Mouse (Mus musculus) erythroblast, adult 5-6 weeks (primary cell): ENCODE measurements around the gene Prr23a3. TPM values are rescaled to one million over a fixed set of nuclear protein-coding genes. Genes with fewer than 3 reads are reported as not detected.

Source experiments
- ATAC-seq: replicated peaks from 2 replicates; pipeline ENCODE4 v1.8.0; 2016; ENCODE audit warnings: moderate number of reproducible peaks, mild to moderate bottlenecking, moderate TSS enrichment, inconsistent platforms; ENCODE audit not compliant: poor library complexity, low FRiP score, severe bottlenecking
- total RNA-seq, 2 experiments: library from RNA; stranded (forward) in 1 of 2; stranded (reverse) in 1 of 2; fragments of 150-400 nt in 1 of 2; fragments of 200-764, 138-1000 nt in 1 of 2; gene quantifications; 2 replicates each; pipeline versions ENCODE4 v1.2.3 to v1.2.4; 2015 to 2017; ENCODE audit warnings: low replicate concordance in 2 of 2

Gene Prr23a3
- not detected in 2 replicates for total RNA-seq (2015; ENCODE audit: low replicate concordance)
- not detected in 2 replicates for total RNA-seq (2017; ENCODE audit: low replicate concordance)

DNA sequence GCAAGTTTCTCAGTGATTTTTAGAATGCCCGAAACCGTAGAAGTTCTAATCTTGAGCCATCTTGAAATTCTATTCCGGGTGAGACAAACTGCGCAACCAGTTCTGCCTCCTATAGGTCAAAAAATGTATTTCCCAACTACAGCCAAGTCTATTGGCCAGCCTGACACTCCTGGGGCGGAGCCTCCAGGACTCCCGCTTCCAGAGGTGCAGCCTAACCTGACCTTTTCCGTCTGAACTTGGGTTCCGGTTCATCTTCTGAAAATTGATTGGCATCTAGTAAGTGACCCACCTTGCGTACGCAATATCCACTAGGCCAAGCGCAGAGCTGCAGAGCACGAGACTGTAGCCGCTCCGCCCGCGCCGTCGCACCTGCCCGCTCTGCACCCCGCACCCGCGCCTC lies at the start of gene Prr23a3:
TSS of gene Prr23a3 (plus strand) at position 197 of the 400 bp plus-strand sequence.
- no peak for ATAC-seq

DNA sequence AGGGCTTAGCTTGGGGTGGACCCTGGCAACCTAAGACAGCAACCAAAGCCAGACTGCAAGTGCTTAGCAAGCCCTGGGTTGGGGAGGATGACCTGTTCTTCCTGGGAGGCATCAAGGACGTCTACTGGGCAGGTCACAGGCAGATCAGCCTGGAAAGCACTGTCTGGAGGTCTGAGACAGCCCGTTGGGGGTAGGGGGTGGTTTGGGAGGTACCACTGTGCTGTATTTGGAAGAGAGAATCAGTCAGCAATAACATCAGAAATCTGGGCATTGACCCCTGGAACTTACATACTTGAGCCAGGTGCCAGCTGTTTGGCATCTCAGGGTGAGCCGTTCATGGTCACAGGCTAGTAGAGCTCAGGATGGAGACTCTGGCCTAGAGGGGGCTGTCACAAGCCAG lies 48.5 kb upstream of the Prr23a3 start:
- no peak for ATAC-seq

DNA sequence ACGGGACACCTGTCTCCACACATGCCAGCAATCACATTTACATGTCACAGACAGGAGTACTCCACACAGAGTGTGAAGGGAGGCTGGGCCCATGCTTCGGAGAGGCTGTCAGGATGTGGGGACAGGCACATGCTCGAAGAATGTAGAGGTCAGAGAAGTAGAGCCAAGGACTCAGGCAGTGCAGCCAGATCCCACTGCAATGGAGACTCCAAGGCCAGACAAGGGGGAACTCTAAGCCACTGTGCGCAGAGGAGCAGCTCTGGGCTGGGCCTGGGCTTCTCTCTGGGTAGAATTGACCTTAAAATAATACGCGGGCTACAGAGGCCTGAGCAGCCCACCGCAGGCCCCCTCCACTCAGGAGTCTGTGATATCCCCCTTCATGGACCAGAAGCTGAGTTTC lies 47.0 kb upstream of the Prr23a3 start:
- ATAC-seq: no peak

DNA sequence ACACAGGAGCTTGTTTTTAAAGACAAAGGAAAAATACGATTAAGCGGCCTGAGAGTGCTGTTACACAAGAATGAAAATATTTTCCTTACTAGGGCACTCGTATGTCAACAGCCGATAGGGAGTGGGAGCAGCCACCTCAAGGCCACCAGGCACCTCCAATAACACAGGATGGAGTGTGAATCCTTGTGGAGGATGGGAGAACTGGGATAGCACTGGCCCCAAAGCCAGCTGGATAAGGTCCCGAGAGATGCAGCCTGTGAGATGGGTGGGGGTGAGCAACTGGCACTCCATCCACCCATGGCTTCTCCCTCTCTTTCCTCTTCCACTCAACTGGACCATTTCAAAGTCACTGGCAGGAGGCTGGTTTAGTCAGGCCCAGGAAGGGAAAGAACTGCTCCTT lies 45.6 kb upstream of the Prr23a3 start:
- no peak for ATAC-seq

DNA sequence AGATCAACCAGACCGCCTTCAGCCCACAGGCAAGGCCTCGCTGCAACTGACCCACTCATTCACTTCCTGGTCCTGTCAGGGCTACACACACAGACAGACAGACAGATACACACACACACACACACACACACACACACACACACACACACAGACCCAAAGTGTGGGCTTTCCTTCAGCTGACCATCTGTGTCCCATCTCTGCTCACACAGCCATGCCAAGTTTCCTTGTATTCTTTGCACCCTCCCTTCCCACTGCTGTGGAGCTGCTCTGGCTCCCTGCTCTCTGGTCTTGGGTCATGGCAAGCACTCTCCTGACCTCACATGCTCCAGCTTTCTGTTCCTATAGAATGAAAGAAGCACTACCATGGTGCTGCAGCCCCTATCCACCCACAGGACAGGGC lies 45.1 kb upstream of the Prr23a3 start:
- no peak for ATAC-seq

DNA sequence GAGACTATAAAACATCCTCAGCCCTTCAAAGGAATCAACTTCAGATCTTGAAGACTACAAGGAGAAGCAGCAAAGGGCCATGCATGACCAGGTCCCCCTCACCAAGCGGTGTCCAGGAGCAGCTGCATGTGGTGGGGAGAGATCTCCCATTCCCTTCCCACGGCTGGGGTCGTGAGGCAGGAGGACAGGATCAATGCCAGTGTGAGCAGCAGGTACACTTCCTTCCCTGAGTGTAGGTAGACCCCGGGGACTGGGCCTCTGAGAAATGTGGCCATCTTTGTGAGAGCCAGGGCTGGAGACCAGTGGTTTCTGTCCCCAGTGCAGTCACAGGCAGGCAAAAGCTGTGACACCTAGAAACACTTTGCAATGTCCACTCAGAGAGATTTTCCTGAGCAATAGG lies 44.1 kb upstream of the Prr23a3 start:
- no peak for ATAC-seq

DNA sequence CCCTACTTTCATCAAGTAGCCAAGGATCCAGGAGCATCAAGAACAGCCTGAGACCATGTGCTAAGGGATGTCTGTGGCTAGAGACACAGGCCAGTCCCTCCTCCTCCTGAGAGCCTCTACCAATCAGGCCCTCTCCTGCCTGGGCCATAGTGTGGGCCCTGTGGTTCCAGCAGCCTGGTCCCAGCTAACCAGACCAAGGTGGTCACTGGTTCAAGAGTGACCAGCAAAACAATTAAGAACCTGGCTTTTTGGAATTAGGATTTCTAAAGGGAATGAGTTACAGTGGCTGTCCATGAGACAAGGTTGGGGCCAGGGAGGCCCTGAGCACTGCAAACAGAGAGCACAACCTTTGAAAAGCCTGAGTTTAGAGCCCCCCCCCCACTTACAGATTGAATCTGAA lies 43.5 kb upstream of the Prr23a3 start:
- no peak for ATAC-seq

DNA sequence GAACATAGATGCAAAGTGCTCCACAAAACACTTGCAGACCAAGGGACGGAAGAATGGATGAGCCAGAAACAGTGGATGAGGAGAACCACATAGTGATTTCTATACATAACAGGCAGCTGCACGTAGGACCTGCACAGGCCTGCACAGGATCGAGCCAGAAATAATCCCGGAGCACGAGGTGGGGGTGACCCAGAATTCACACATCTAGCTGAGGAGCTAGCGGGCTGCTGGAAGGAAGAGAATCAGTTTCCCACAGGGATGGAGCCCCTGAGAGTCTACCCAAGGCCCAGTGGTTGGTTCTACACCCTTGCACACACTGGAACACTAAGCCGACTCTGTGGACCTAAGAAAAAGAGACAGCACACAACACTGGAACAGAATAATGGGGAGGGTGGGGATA lies 40.8 kb upstream of the Prr23a3 start:
- no peak for ATAC-seq

DNA sequence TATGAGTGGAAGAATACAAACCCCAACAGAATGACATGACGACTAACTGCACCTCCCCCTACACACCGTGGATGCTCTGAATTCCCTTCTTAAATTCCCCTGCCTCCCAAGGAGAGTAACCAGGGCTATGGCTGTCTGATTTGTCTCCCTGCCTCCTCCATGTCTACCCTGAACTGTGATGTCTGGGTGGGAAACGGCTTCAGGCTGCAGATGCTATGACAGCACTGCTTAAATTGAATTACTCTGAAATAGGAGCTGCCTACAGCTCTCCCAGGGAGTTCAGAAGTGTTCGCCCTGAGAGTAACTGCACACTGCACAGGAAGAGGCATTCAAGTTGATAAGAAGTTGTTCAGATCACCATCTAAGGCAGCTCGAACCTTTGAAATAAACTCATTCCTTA lies 35.1 kb upstream of the Prr23a3 start:
- no peak for ATAC-seq

DNA sequence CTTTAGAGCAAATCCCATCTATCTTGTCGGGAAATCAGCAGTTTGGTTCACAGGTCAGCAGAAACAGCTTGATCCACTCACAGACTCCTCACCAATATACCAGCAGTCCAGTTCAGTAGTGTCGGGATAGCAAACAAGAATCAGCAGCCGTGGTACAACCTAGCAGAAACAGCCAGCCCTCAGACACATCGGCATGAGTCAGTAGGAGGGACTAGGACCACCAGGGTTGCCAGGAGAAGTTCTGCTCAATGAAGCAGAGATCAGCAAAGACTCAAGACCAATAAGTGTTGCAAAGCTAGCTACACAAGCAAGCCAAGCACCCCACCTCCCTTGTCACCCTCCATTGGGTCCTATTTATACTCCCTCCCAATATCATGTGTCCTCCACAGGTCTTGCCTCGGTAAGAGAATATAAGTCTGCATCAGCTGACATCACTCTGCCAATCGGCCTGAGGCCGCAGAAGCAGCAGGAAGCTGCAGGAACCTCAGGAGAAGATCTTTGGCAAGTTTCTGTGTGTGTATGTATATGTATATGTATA lies 27.0 kb upstream of the Prr23a3 start:
- no peak for ATAC-seq

DNA sequence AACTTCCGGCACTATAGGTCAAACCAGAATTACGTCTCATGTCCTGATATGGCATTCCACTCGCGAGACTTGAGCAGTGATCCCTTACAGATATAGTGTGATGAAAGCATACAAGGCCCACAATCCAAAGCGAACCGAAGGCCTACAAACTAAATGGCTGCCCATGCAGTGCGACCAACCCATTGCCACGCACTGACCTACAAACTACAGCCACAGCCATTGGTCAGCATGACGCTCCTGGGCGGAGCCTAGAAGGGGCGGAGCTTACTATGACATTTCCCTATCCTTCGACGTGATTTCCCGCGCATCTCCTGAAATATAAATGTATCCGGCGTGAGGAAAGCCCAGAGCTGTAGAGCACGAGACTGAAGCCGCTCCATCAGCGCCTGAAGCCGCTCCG lies 22.4 kb upstream of the Prr23a3 start, which contains the start of gene Prr23a1:
TSS of gene Prr23a1 (plus strand) at position 387 of the 400 bp plus-strand sequence.
- no peak for ATAC-seq

DNA sequence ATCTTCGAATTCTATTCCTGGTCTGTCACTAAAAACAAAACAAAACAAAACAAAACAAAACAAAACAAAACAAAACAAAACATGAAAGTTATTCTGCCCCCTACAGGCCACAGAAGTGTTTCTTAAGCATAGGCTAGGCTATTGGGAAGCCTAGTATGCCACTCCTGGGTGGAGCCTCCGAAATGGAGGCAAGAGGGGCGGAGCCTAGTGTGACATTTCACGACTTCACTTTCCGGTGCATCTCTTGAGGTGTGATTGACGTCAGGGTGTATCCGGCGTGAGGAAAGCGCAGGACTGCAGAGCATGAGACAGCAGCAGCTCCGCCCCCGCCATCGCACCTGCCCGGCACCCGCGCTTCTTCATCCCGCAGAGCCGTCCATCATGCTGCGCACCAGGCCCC lies 8.4 kb upstream of the Prr23a3 start, which contains the start of gene Prr23a2:
TSS of gene Prr23a2 (plus strand) at position 285 of the 400 bp plus-strand sequence.
- ATAC-seq: no peak

DNA sequence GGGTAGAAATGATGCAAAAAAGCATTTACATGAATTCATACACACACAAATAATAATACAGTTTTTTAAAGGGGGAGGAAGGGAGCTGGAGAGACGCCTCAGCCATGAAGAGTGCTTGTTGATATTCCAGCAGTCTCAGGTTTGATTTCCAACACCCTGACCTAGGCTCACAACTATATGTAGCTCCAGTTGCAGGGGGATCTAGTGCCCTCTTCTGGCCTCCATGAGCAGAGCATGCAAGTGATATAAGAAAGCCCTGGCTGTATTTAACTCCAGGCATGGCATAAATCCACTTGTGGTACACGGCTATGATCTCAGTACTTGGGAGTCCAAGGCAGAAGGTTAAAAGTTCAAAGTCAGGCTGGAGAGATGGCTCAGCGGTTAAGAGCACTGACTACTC lies 1.1 kb upstream of the Prr23a3 start:
- ATAC-seq: no peak

DNA sequence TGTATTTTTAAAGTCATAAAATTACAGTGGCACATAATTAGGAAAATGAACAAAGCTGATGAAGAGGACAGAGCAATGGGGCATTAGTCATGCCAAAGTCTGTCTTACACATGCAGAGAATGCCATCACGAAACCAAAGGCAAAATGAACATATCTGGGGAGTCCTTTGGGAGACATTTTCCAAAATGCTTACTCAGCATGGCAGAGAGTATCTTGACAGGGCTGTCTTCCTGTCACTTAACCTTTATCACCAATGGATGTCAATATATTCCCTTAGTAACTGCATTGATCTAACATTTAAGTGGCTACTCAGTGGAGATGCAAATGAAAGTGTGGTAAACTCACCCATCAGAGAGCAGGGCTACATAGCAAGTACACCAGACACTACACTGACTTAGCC lies 36.9 kb downstream of the Prr23a3 start:
- no peak for ATAC-seq

DNA sequence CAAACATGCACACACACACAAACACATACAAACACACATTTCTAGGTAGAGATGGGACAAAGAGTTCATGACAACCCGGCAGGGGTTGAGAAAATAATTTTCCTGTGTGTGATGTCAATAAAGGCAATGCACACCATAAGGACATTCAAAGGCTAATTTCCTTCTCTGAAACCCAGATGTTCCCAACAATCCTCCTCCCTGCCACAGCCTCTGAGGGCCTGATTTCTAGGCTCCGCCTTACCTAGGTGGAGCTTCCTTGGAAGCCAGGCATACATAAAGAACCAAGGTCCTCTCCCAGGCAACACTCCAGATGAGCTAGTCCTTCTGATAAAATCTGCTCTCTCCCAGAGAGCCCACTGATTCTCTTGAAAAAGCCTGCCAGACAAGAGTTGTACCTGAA lies 38.3 kb downstream of the Prr23a3 start, which contains the start of gene 7420426K07Rik:
TSS of gene 7420426K07Rik (plus strand) at position 301 of the 400 bp plus-strand sequence.
- no peak for ATAC-seq

Other genes with a start within 250 kb of the Prr23a3 start
- not detected in 2 replicates for gene Prr23a1, start 22.3 kb upstream of the Prr23a3 start, total RNA-seq (2015; ENCODE audit: low replicate concordance)
- gene Prr23a1, start 22.3 kb upstream of the Prr23a3 start, total RNA-seq (2017; ENCODE audit: low replicate concordance): not detected in 2 replicates
- gene Prr23a2, start 8.3 kb upstream of the Prr23a3 start, total RNA-seq (2015; ENCODE audit: low replicate concordance): not detected in 2 replicates
- not detected in 2 replicates for gene Prr23a2, start 8.3 kb upstream of the Prr23a3 start, total RNA-seq (2017; ENCODE audit: low replicate concordance)
- not detected in 2 replicates for gene 7420426K07Rik, start 38.4 kb downstream of the Prr23a3 start, total RNA-seq (2015; ENCODE audit: low replicate concordance)
- not detected in 2 replicates for gene 7420426K07Rik, start 38.4 kb downstream of the Prr23a3 start, total RNA-seq (2017; ENCODE audit: low replicate concordance)
- not detected in 2 replicates for gene Foxl2, start 90.5 kb downstream of the Prr23a3 start, total RNA-seq (2015; ENCODE audit: low replicate concordance)
- not detected in 2 replicates for gene Foxl2, start 90.5 kb downstream of the Prr23a3 start, total RNA-seq (2017; ENCODE audit: low replicate concordance)
- 2.9 and 6.5 TPM in 2 replicates for gene Faim, start 121.6 kb downstream of the Prr23a3 start, total RNA-seq (2015; ENCODE audit: low replicate concordance)
- 13.3 and 25.0 TPM in 2 replicates for gene Faim, start 121.6 kb downstream of the Prr23a3 start, total RNA-seq (2017; ENCODE audit: low replicate concordance)
- not detected in 2 replicates for gene Gm1123, start 170.9 kb downstream of the Prr23a3 start, total RNA-seq (2015; ENCODE audit: low replicate concordance)
- gene Gm1123, start 170.9 kb downstream of the Prr23a3 start, total RNA-seq (2017; ENCODE audit: low replicate concordance): not detected in 2 replicates